Mouse (Mus musculus): ENCODE results near the gene Gm6588.

Gm6588 gene

GRCm38 (mm10) chr5:112470144-112470543 lies 20.9 kb downstream of the Gm6588 start:
- DNase-seq (ENCODE audit: low spot score), result peak; percentile 56

- DNase-seq (ENCODE audit: low spot score), result no peak
Observed at GRCm38 (mm10) chr5:112473453-112473852, 24.2 kb downstream of the Gm6588 start.

GRCm38 (mm10) chr5:112481946-112482410 lies 32.8 kb downstream of the Gm6588 start:
- no peak for DNase-seq (ENCODE audit: low spot score)

- no peak for DNase-seq (ENCODE audit: low spot score)
Observed at GRCm38 (mm10) chr5:112482551-112482950, 33.3 kb downstream of the Gm6588 start.

GRCm38 (mm10) chr5:112483030-112483429 lies 33.8 kb downstream of the Gm6588 start:
- DNase-seq (ENCODE audit: low spot score), result no peak

GRCm38 (mm10) chr5:112484924-112485715 lies 35.9 kb downstream of the Gm6588 start:
- DNase-seq (ENCODE audit: low spot score), result peak; percentile 37

GRCm38 (mm10) chr5:112486415-112486814 lies 37.2 kb downstream of the Gm6588 start:
- no peak for DNase-seq (ENCODE audit: low spot score)

GRCm38 (mm10) chr5:112487504-112487903 lies 38.3 kb downstream of the Gm6588 start:
- DNase-seq (ENCODE audit: low spot score), result no peak

- DNase-seq (ENCODE audit: low spot score), result no peak
Observed at GRCm38 (mm10) chr5:112488101-112488776, 39.0 kb downstream of the Gm6588 start.

- DNase-seq (ENCODE audit: low spot score), result peak; percentile 66
Observed at GRCm38 (mm10) chr5:112491489-112491888, 42.3 kb downstream of the Gm6588 start.

GRCm38 (mm10) chr5:112493492-112493891 lies 44.3 kb downstream of the Gm6588 start:
- peak; percentile 76 for DNase-seq (ENCODE audit: low spot score)

- no peak for DNase-seq (ENCODE audit: low spot score)
Observed at GRCm38 (mm10) chr5:112496753-112497369, 47.6 kb downstream of the Gm6588 start.

GRCm38 (mm10) chr5:112498921-112499917 lies 50.0 kb downstream of the Gm6588 start:
- DNase-seq (ENCODE audit: low spot score), result no peak

- no peak for DNase-seq (ENCODE audit: low spot score)
Observed at GRCm38 (mm10) chr5:112499918-112500682, 50.9 kb downstream of the Gm6588 start.
